Mouse (Mus musculus) MEL (cell line): ENCODE data around the gene Myh9. TPM values are rescaled to one million over a fixed set of nuclear protein-coding genes. Genes with fewer than 3 reads are reported as not detected.

ENCODE experiments used
- DNase-seq: peaks from one replicate; pipeline ENCODE4 v3.0.0; 2011; ENCODE audit warnings: low read depth, low spot score
- H3K27ac ChIP-seq: 2 replicates; pipeline ENCODE4 v1.5.1; 2012; ENCODE audit warnings: low read depth, mild to moderate bottlenecking, control low read depth, low read length, moderate library complexity; ENCODE audit not compliant: control insufficient read depth
- H3K27me3 ChIP-seq, 2 experiments: fragments of 150-350 bp in 1 of 2; sonication (generic) in 1 of 2; 2 replicates each; pipeline ENCODE4 v1.6.1; 2012; ENCODE audit warnings: low read length in 2 of 2, mild to moderate bottlenecking in 2 of 2, improper control_type of control experiment in 1 of 2, moderate library complexity in 1 of 2; ENCODE audit not compliant: insufficient read depth in 2 of 2, control insufficient read depth in 1 of 2
- H3K36me3 ChIP-seq, 2 experiments: 2 replicates each; pipeline ENCODE4 v1.6.1; 2012 to 2014; ENCODE audit warnings: low read length in 2 of 2, improper control_type of control experiment in 1 of 2, inconsistent platforms in 1 of 2, mild to moderate bottlenecking in 1 of 2; ENCODE audit not compliant: insufficient read depth in 2 of 2, control insufficient read depth in 1 of 2
- H3K4me1 ChIP-seq, 2 experiments: fragments of 150-350 bp in 1 of 2; sonication (generic) in 1 of 2; 2 replicates each; pipeline ENCODE4 v1.6.1; 2012; ENCODE audit warnings: low read length in 2 of 2, improper control_type of control experiment in 1 of 2, mild to moderate bottlenecking in 1 of 2; ENCODE audit not compliant: insufficient read depth in 2 of 2, control insufficient read depth in 1 of 2
- H3K4me3 ChIP-seq, 2 experiments: fragments of 150-350 bp in 1 of 2; sonication (generic) in 1 of 2; 2 replicates each; pipeline ENCODE4 v1.5.1; 2012; ENCODE audit warnings: low read depth in 2 of 2, low read length in 2 of 2, mild to moderate bottlenecking in 2 of 2, moderate library complexity in 2 of 2, control low read depth in 1 of 2, improper control_type of control experiment in 1 of 2; ENCODE audit not compliant: control insufficient read depth in 1 of 2, insufficient read depth in 1 of 2
- H3K79me2 ChIP-seq: 2 replicates; pipeline ENCODE4 v1.6.1; 2012; ENCODE audit warnings: mild to moderate bottlenecking, low read length, moderate library complexity; ENCODE audit not compliant: control insufficient read depth, poor library complexity, insufficient read depth
- H3K9ac ChIP-seq: 2 replicates; pipeline ENCODE4 v1.6.1; 2012; ENCODE audit warnings: low read depth, mild to moderate bottlenecking, control low read depth, low read length, moderate library complexity; ENCODE audit not compliant: control insufficient read depth, poor library complexity, severe bottlenecking
- H3K9me3 ChIP-seq: fragments of 150-350 bp; sonication (generic); replicated peaks from 2 replicates; pipeline ENCODE4 v1.6.1; 2012; ENCODE audit warnings: mild to moderate bottlenecking, low read length, improper control_type of control experiment, moderate library complexity; ENCODE audit not compliant: insufficient read depth
- CHD1 ChIP-seq: IDR thresholded peaks from 2 replicates; pipeline ENCODE4 v1.6.1; 2012; ENCODE audit warnings: low read depth, mild to moderate bottlenecking, inconsistent platforms, low read length, improper control_type of control experiment
- CHD2 ChIP-seq: IDR thresholded peaks from 2 replicates; pipeline ENCODE4 v1.6.1; 2011; ENCODE audit warnings: low read length, improper control_type of control experiment
- E2F4 ChIP-seq: IDR thresholded peaks from 2 replicates; pipeline ENCODE4 v1.6.1; 2011; ENCODE audit warnings: low read depth, low read length, improper control_type of control experiment, borderline replicate concordance
- ELF1 ChIP-seq: IDR thresholded peaks from 2 replicates; pipeline ENCODE4 v1.6.1; 2014; ENCODE audit warnings: low read depth, mild to moderate bottlenecking, inconsistent platforms, low read length, improper control_type of control experiment, moderate library complexity
- GATA1 ChIP-seq: IDR thresholded peaks from 2 replicates; pipeline ENCODE4 v1.6.1; 2011; ENCODE audit warnings: low read depth, low read length, improper control_type of control experiment
- JUND ChIP-seq: IDR thresholded peaks from 2 replicates; pipeline ENCODE4 v1.6.1; 2011; ENCODE audit warnings: low read depth, mild to moderate bottlenecking, improper control_type of control experiment, low read length
- MAFK ChIP-seq: IDR thresholded peaks from 2 replicates; pipeline ENCODE4 v1.6.1; 2011; ENCODE audit warnings: low read depth, mild to moderate bottlenecking, low read length, improper control_type of control experiment, borderline replicate concordance
- MEF2A ChIP-seq: IDR thresholded peaks from 2 replicates; pipeline ENCODE4 v1.6.1; 2014; ENCODE audit warnings: low read depth, mild to moderate bottlenecking, inconsistent platforms, low read length, improper control_type of control experiment; ENCODE audit not compliant: poor library complexity, insufficient replicate concordance, severe bottlenecking; ENCODE audit errors: extremely low read depth
- NELFE ChIP-seq: IDR thresholded peaks from 2 replicates; pipeline ENCODE4 v1.6.1; 2011; ENCODE audit warnings: low read depth, low read length, improper control_type of control experiment
- NRF1 ChIP-seq: IDR thresholded peaks from 2 replicates; pipeline ENCODE4 v1.6.1; 2014; ENCODE audit warnings: low read depth, mild to moderate bottlenecking, inconsistent platforms, low read length, improper control_type of control experiment, moderate library complexity; ENCODE audit not compliant: poor library complexity, insufficient read depth, severe bottlenecking
- POLR2A ChIP-seq, 2 experiments: IDR thresholded peaks; 2 replicates each; pipeline ENCODE4 v1.6.1; 2011 to 2012; ENCODE audit warnings: low read length in 2 of 2, mild to moderate bottlenecking in 2 of 2, control low read depth in 1 of 2, improper control_type of control experiment in 1 of 2, low read depth in 1 of 2, moderate library complexity in 1 of 2; ENCODE audit not compliant: control insufficient read depth in 1 of 2, insufficient read depth in 1 of 2, poor library complexity in 1 of 2
- RAD21 ChIP-seq: IDR thresholded peaks from 2 replicates; pipeline ENCODE4 v1.6.1; 2011; ENCODE audit warnings: mild to moderate bottlenecking, low read depth, low read length, improper control_type of control experiment
- TBP ChIP-seq: IDR thresholded peaks from 2 replicates; pipeline ENCODE4 v1.8.0; 2011; ENCODE audit warnings: low read depth, low read length, improper control_type of control experiment
- USF2 ChIP-seq, 2 experiments: IDR thresholded peaks; 2 replicates each; pipeline ENCODE4 v1.6.1; 2011 to 2012; ENCODE audit warnings: improper control_type of control experiment in 2 of 2, low read length in 2 of 2, borderline replicate concordance in 1 of 2, inconsistent platforms in 1 of 2, low read depth in 1 of 2, mild to moderate bottlenecking in 1 of 2; ENCODE audit not compliant: insufficient read depth in 1 of 2
- ZC3H11A ChIP-seq: IDR thresholded peaks from 2 replicates; pipeline ENCODE4 v1.6.1; 2012; ENCODE audit warnings: low read depth, mild to moderate bottlenecking, inconsistent platforms, low read length, improper control_type of control experiment
- ZKSCAN1 ChIP-seq: IDR thresholded peaks from 2 replicates; pipeline ENCODE4 v1.6.1; 2012; ENCODE audit warnings: low read depth, mild to moderate bottlenecking, inconsistent platforms, low read length, improper control_type of control experiment, moderate library complexity
- polyA plus RNA-seq, 2 experiments: library from polyadenylated mRNA; stranded (reverse) in 1 of 2; unstranded in 1 of 2; fragments of >175 nt in 1 of 2; fragments of >200 nt in 1 of 2; gene quantifications; 2 replicates each; pipeline versions ENCODE4 v1.2.1 to v1.2.4; 2012; ENCODE audit warnings: low replicate concordance in 2 of 2, low read depth in 1 of 2; ENCODE audit not compliant: insufficient read length in 2 of 2, insufficient read depth in 1 of 2, missing spikeins in 1 of 2
- total RNA-seq: library from RNA; depleted of rRNA; stranded (reverse); fragments of 300-350 nt; gene quantifications from 2 replicates; pipeline ENCODE4 v1.2.3, GENCODE M21; 2012

Gene Myh9
- total and polyA plus RNA-seq, 3 experiments = 59.3 to 176 (median 158) TPM

DNA sequence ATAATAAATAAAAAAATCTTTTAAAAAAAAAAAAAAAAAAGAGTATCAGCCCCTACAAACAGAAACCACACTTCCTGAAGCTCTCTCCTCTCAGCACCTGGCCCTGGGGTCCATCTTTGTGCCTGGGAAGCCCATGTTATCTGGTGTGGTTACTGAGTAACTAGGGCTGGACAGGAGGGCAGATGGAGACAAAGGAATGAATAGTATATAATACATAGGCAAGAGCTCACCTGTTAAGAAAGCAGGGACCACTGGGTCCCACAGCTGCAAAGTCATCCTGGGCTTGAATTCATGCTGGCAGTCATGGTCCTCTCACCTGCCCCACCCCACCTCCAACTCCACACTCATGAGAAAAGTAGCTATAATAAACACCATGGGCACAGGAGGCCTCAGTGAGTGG, 8.9 kb downstream of the Myh9 start:
- H3K9me3 ChIP-seq = no peaks in the 10 kb centered on the region
- DNase-seq = no peak
- H3K4me1 ChIP-seq = peaks cover 35 to 68% of the 10 kb centered on the region in 2 experiments
- H3K4me3 ChIP-seq = no peak overlapping the region
- H3K27me3 ChIP-seq = no peaks in the 10 kb centered on the region
- TF ChIP-seq ZC3H11A = no peak
- TF ChIP-seq E2F4 = no peak
- no peak for TF ChIP-seq NRF1
- no peak for TF ChIP-seq ZKSCAN1
- TF ChIP-seq MEF2A = no peak
- TF ChIP-seq GATA1 = no peak
- no peak for TF ChIP-seq CHD1
- TF ChIP-seq TBP = no peak
- TF ChIP-seq ELF1 = no peak
- TF ChIP-seq USF2 (IDR thresholded peaks at IDR 0.05; ENCODE audit: borderline replicate concordance in 1 of 2, insufficient read depth in 1 of 2, low read depth in 1 of 2, low read length in 2 of 2) = no peak
- TF ChIP-seq JUND = no peak
- TF ChIP-seq CHD2 = no peak
- no peak for TF ChIP-seq RAD21
- TF ChIP-seq MAFK = no peak
- TF ChIP-seq POLR2A (IDR thresholded peaks at IDR 0.05; ENCODE audit: control insufficient read depth in 1 of 2, insufficient read depth in 1 of 2, low read depth in 1 of 2, low read length in 2 of 2, poor library complexity in 1 of 2) = no peak
- no peak for TF ChIP-seq NELFE
- no peak overlapping the region for H3K27ac ChIP-seq
- H3K79me2 ChIP-seq = peaks cover 63% of the 10 kb centered on the region
- no peak overlapping the region for H3K9ac ChIP-seq
- H3K36me3 ChIP-seq = peaks cover 0 to 63% of the 10 kb centered on the region in 2 experiments; a peak in 2 of 4 replicates

DNA sequence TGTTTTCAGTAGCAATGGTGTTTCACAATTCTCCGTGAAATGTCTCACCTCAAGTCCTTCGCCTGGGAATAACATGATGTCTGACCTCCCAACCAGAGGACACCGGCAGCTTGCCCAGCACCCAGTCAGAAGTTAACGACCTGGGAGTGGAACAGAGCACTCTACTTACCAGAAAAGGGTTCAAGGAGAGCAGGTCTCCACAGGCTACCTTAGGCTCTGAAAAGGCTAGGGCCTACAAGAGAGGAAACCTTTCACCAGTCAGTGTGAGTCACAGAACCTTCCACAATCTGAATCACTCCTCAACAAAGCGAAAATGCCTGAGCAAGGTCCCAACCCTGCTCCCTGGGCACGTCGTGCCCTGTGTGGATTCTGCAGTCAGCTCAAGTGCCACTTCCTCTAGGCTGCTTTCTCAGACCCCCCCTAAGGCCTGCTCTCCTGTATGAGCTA, 9.5 kb downstream of the Myh9 start:
- H3K27ac ChIP-seq = no peak overlapping the region
- DNase-seq = no peak

More for the DNA sequence above, 9.5 kb downstream of the Myh9 start:
- Histone ChIP-seq H3K4me3 (no peak overlapping the region), H3K9ac (no peak overlapping the region), H3K79me2 (peaks cover 63% of the 10 kb centered on the region), H3K9me3 (no peaks in the 10 kb centered on the region), H3K4me1 (peaks cover 32 to 62% of the 10 kb centered on the region in 2 experiments), H3K36me3 (peaks cover 0 to 57% of the 10 kb centered on the region in 2 experiments; a peak in 2 of 4 replicates), H3K27me3 (no peaks in the 10 kb centered on the region)
- TF ChIP-seq ZKSCAN1 = no peak
- TF ChIP-seq ELF1 = no peak
